9 mouse cellular contexts compared by ENCODE assay signal in the genomic region with DNA sequence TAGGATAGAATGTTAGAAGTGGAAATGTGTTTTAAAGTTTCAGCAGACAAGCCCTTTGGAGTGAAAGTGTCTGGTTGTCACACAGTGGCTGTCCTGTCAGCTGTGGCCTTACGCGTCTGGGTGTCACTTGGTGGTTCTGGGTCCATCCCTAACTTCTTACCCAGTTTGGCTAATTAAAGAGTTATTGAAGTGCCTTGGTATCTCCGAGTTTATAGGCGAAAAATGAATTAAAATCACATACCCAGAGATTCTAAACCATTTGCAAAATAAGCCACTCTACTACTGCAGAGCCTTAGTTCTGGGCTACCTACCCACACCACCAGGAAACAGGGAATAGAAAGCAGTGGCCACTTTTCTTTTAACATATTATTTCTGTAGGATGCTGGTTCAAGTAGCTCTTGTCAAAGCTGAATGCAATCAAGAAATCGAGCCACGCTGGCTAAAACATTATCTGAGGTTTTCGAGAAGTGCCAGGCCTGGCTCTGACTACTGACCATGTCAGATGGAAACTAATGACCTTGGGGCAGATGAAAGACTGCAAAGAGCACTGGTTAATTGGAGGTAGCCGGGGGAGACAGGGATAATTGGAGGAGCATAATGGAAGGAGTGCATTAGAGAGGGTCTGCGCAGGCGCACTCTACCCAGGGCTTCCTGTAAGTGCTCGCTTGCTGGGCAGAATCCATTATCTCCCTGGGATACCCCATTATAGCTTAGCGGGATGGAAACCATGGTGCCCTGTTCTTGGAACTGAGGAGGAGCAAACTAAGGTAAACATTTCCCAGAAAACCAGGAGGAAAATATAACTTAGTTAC.
DNase-seq lines count a peak whose midpoint lies in the region; ATAC-seq lines count a peak whose summit lies in the region.
"Had no signal": no experiment of that assay in that cellular context is flagged by ENCODE, and none has a peak within 500 bp of the region (broad histone marks: within the 10 kb centered on the region; RNA-seq: fewer than 3 reads in every experiment).

No protein-coding gene starts in this region.

- no peak overlapping the region for H3K9ac ChIP-seq in hindbrain, embryonic 11.5 days (ENCODE audit: low read depth, low read length)
- no peak overlapping the region for H3K9ac ChIP-seq in midbrain, embryonic 14.5 days (replicated peaks; ENCODE audit: low read length)
- H3K9ac ChIP-seq: lung, embryonic 15.5 days had no signal

- no peaks in the 10 kb centered on the region for H3K27me3 ChIP-seq in hindbrain, embryonic 11.5 days (ENCODE audit: control insufficient read depth, insufficient read depth, low read length)
- no peaks in the 10 kb centered on the region for H3K27me3 ChIP-seq in hindbrain, embryonic 10.5 days (ENCODE audit: insufficient read depth, poor library complexity, severe bottlenecking)
- no peaks in the 10 kb centered on the region for H3K27me3 ChIP-seq in midbrain, embryonic 14.5 days (ENCODE audit: control insufficient read depth, insufficient read depth, low read length)
- H3K27me3 ChIP-seq: lung, embryonic 15.5 days had no signal

- peak; percentile 25 for DNase-seq in hindbrain, embryonic 11.5 days (ENCODE audit: low spot score)
- no peak for DNase-seq in hindbrain, embryonic 10.5 days (ENCODE audit: low spot score)
- peak; percentile 25 for DNase-seq in brain, adult 2 months (ENCODE audit: low read depth, low spot score)
- DNase-seq in forelimb bud, embryonic 11.5 days (ENCODE audit: low read depth, low spot score) = peak; percentile 56
- DNase-seq in midbrain, embryonic 14.5 days = peak; percentile 50
- no peak for DNase-seq in cerebellum, postnatal 36 days
- no peak for DNase-seq in cerebellum, adult 9-10 months
- no peak for DNase-seq in gastrocnemius, postnatal 4 days (ENCODE audit: low spot score in 2 of 2)

- H3K27ac ChIP-seq in hindbrain, embryonic 11.5 days (ENCODE audit: low read depth, low read length) = no peak overlapping the region
- no peak overlapping the region for H3K27ac ChIP-seq in hindbrain, embryonic 10.5 days
- H3K27ac ChIP-seq in midbrain, embryonic 14.5 days (replicated peaks; ENCODE audit: low read depth, low read length) = no peak overlapping the region
- H3K27ac ChIP-seq: lung, embryonic 15.5 days had no signal

- H3K4me2 ChIP-seq in hindbrain, embryonic 11.5 days (replicated peaks; ENCODE audit: low read depth, low read length) = no peak overlapping the region
- H3K4me2 ChIP-seq in midbrain, embryonic 14.5 days (ENCODE audit: low read length) = no peak overlapping the region
- H3K4me2 ChIP-seq: lung, embryonic 15.5 days had no signal

- ATAC-seq in hindbrain, embryonic 11.5 days (ENCODE audit: low FRiP score) = peak; percentile 43
- 0 out of 2 replicates have a peak, but pooled peaks have one; percentile 40 for ATAC-seq in midbrain, embryonic 14.5 days (ENCODE audit: low FRiP score, low TSS enrichment)

- no peaks in the 10 kb centered on the region for H3K4me1 ChIP-seq in hindbrain, embryonic 11.5 days (replicated peaks; ENCODE audit: control insufficient read depth, insufficient read depth, low read length)
- no peaks in the 10 kb centered on the region for H3K4me1 ChIP-seq in hindbrain, embryonic 10.5 days (replicated peaks)
- no peaks in the 10 kb centered on the region for H3K4me1 ChIP-seq in midbrain, embryonic 14.5 days (ENCODE audit: control insufficient read depth, insufficient read depth, low read length)
- H3K4me1 ChIP-seq: lung, embryonic 15.5 days had no signal

- 62% methylated on average over 12 of the region's 12 CpGs for WGBS in hindbrain, embryonic 11.5 days
- 68% methylated on average over 12 of the region's 12 CpGs for WGBS in hindbrain, embryonic 10.5 days
- 61% methylated on average over 12 of the region's 12 CpGs for WGBS in midbrain, embryonic 14.5 days

- no peaks in the 10 kb centered on the region for H3K36me3 ChIP-seq in hindbrain, embryonic 11.5 days (ENCODE audit: control insufficient read depth, insufficient read depth, low read length)
- no peaks in the 10 kb centered on the region for H3K36me3 ChIP-seq in hindbrain, embryonic 10.5 days
- no peaks in the 10 kb centered on the region for H3K36me3 ChIP-seq in midbrain, embryonic 14.5 days (ENCODE audit: control insufficient read depth, insufficient read depth, low read length)
- H3K36me3 ChIP-seq: lung, embryonic 15.5 days had no signal

- no peaks in the 10 kb centered on the region for H3K9me3 ChIP-seq in hindbrain, embryonic 11.5 days (ENCODE audit: control insufficient read depth, low read length)
- H3K9me3 ChIP-seq in hindbrain, embryonic 10.5 days = no peaks in the 10 kb centered on the region
- H3K9me3 ChIP-seq in midbrain, embryonic 14.5 days (ENCODE audit: control insufficient read depth, low read length) = no peaks in the 10 kb centered on the region
- H3K9me3 ChIP-seq: lung, embryonic 15.5 days had no signal

- H3K4me3 ChIP-seq in hindbrain, embryonic 11.5 days (ENCODE audit: low read depth, low read length) = no peak overlapping the region
- H3K4me3 ChIP-seq in hindbrain, embryonic 10.5 days = no peak overlapping the region
- H3K4me3 ChIP-seq in midbrain, embryonic 14.5 days (replicated peaks; ENCODE audit: low read depth, low read length) = no peak overlapping the region
- H3K4me3 ChIP-seq: lung, embryonic 15.5 days had no signal

Comparison
In these comparisons a context has a peak if more than half of its experiments do, and no peak if none do; other contexts are left out.
1. DNase-seq: peak in hindbrain, embryonic 11.5 days (single experiment), brain, adult 2 months (single experiment), forelimb bud, embryonic 11.5 days (single experiment) and midbrain, embryonic 14.5 days (single experiment); none in hindbrain, embryonic 10.5 days (single experiment), cerebellum, postnatal 36 days (0 of 2), cerebellum, adult 9-10 months (single experiment) and gastrocnemius, postnatal 4 days (0 of 2).